Comparison of ENCODE assay signal across 10 mouse cellular contexts in genomic region chr8:45380598-45380997, GRCm38 (mm10). TPM values are rescaled to one million over a fixed set of nuclear protein-coding genes. Genes with fewer than 3 reads are reported as not detected.
DNase-seq lines count a peak whose midpoint lies in the region; ATAC-seq and TF ChIP-seq lines count a peak whose summit lies in the region.
"Had no signal": no experiment of that assay in that cellular context is flagged by ENCODE, and none has a peak within 500 bp of the region (broad histone marks: within the 10 kb centered on the region; RNA-seq: fewer than 3 reads in every experiment).

No protein-coding gene starts in this region.

- H3K9ac ChIP-seq in kidney, embryonic 16.5 days (replicated peaks; ENCODE audit: low read length), result no peak overlapping the region
- no peak overlapping the region for H3K9ac ChIP-seq in embryonic facial prominence, embryonic 14.5 days (ENCODE audit: low read depth, low read length)
- no peak overlapping the region for H3K9ac ChIP-seq in hindbrain, postnatal 0 days (replicated peaks; ENCODE audit: low read length)
- no peak overlapping the region for H3K9ac ChIP-seq in neural tube, embryonic 14.5 days (replicated peaks; ENCODE audit: low read depth, low read length)
- H3K9ac ChIP-seq in liver, embryonic 12.5 days, result no peak overlapping the region

- no peaks in the 10 kb centered on the region for H3K36me3 ChIP-seq in kidney, embryonic 16.5 days (ENCODE audit: insufficient read depth, low read length)
- H3K36me3 ChIP-seq in embryonic facial prominence, embryonic 14.5 days (ENCODE audit: control insufficient read depth, insufficient read depth, low read length), result no peaks in the 10 kb centered on the region
- H3K36me3 ChIP-seq in hindbrain, postnatal 0 days (ENCODE audit: insufficient read depth, low read length), result no peaks in the 10 kb centered on the region
- H3K36me3 ChIP-seq in neural tube, embryonic 14.5 days (ENCODE audit: control insufficient read depth, insufficient read depth, low read length), result no peaks in the 10 kb centered on the region
- H3K36me3 ChIP-seq in liver, embryonic 12.5 days, result no peaks in the 10 kb centered on the region
- H3K36me3 ChIP-seq: G1E had no signal

- peak overlapping the region; percentile 80 for H3K4me2 ChIP-seq in kidney, embryonic 16.5 days (replicated peaks; ENCODE audit: low read depth, low read length)
- H3K4me2 ChIP-seq in embryonic facial prominence, embryonic 14.5 days (ENCODE audit: low read depth, low read length), result peak overlapping the region; percentile 75; the same call in 1 of the 2 replicates
- peak overlapping the region; percentile 87 for H3K4me2 ChIP-seq in hindbrain, postnatal 0 days (ENCODE audit: low read depth, low read length)
- H3K4me2 ChIP-seq in neural tube, embryonic 14.5 days (ENCODE audit: low read depth, low read length), result peak overlapping the region; percentile 82; the same call in 1 of the 2 replicates
- H3K4me2 ChIP-seq in liver, embryonic 12.5 days, result no peak overlapping the region

- H3K27ac ChIP-seq in kidney, embryonic 16.5 days (ENCODE audit: low read length), result no peak overlapping the region
- no peak overlapping the region for H3K27ac ChIP-seq in embryonic facial prominence, embryonic 14.5 days (replicated peaks; ENCODE audit: low read depth, low read length)
- H3K27ac ChIP-seq in hindbrain, postnatal 0 days, result no peak overlapping the region
- no peak overlapping the region for H3K27ac ChIP-seq in neural tube, embryonic 14.5 days (ENCODE audit: low read depth, low read length)
- no peak overlapping the region for H3K27ac ChIP-seq in liver, embryonic 12.5 days

- no peaks in the 10 kb centered on the region for H3K9me3 ChIP-seq in kidney, embryonic 16.5 days (ENCODE audit: low read length)
- no peaks in the 10 kb centered on the region for H3K9me3 ChIP-seq in embryonic facial prominence, embryonic 14.5 days (ENCODE audit: control insufficient read depth, low read length)
- H3K9me3 ChIP-seq in hindbrain, postnatal 0 days (ENCODE audit: low read length), result no peaks in the 10 kb centered on the region
- H3K9me3 ChIP-seq in neural tube, embryonic 14.5 days (ENCODE audit: control insufficient read depth, low read length), result no peaks in the 10 kb centered on the region
- H3K9me3 ChIP-seq in liver, embryonic 12.5 days (replicated peaks), result no peaks in the 10 kb centered on the region

- H3K4me1 ChIP-seq in kidney, embryonic 16.5 days (ENCODE audit: insufficient read depth, low read length), result peaks cover 14% of the 10 kb centered on the region
- peaks cover 10% of the 10 kb centered on the region; the same call in 1 of the 2 replicates for H3K4me1 ChIP-seq in embryonic facial prominence, embryonic 14.5 days (ENCODE audit: control insufficient read depth, insufficient read depth, low read length)
- peaks cover 5% of the 10 kb centered on the region; the same call in 1 of the 2 replicates for H3K4me1 ChIP-seq in hindbrain, postnatal 0 days (ENCODE audit: insufficient read depth, low read length)
- H3K4me1 ChIP-seq in neural tube, embryonic 14.5 days (ENCODE audit: control insufficient read depth, insufficient read depth, low read length), result peaks cover 9% of the 10 kb centered on the region; the same call in 1 of the 2 replicates
- no peaks in the 10 kb centered on the region for H3K4me1 ChIP-seq in liver, embryonic 12.5 days

- peak overlapping the region; percentile 41; the same call in 1 of the 2 replicates for H3K4me3 ChIP-seq in kidney, embryonic 16.5 days (ENCODE audit: low read length)
- no peak overlapping the region for H3K4me3 ChIP-seq in embryonic facial prominence, embryonic 14.5 days (ENCODE audit: low read depth, low read length)
- H3K4me3 ChIP-seq in hindbrain, postnatal 0 days (ENCODE audit: low read length), result peak overlapping the region; percentile 36
- H3K4me3 ChIP-seq in neural tube, embryonic 14.5 days (ENCODE audit: low read depth, low read length), result no peak overlapping the region
- no peak overlapping the region for H3K4me3 ChIP-seq in liver, embryonic 12.5 days

- no peak for TF ChIP-seq CTCF in hindbrain, postnatal 0 days (IDR thresholded peaks at IDR 0.05; ENCODE audit: low read depth)

- H3K27me3 ChIP-seq in kidney, embryonic 16.5 days (ENCODE audit: insufficient read depth, low read length), result peaks cover 10% of the 10 kb centered on the region
- peaks cover 9% of the 10 kb centered on the region for H3K27me3 ChIP-seq in embryonic facial prominence, embryonic 14.5 days (replicated peaks; ENCODE audit: control insufficient read depth, insufficient read depth, low read length)
- no peaks in the 10 kb centered on the region for H3K27me3 ChIP-seq in hindbrain, postnatal 0 days (ENCODE audit: insufficient read depth, low read length)
- H3K27me3 ChIP-seq in neural tube, embryonic 14.5 days (ENCODE audit: control insufficient read depth, insufficient read depth, low read length), result peaks cover 3% of the 10 kb centered on the region; the same call in 1 of the 2 replicates
- H3K27me3 ChIP-seq in liver, embryonic 12.5 days (replicated peaks), result peaks cover 25% of the 10 kb centered on the region

- 15% methylated on average over 4 of the region's 4 CpGs for WGBS in kidney, embryonic 16.5 days
- WGBS in embryonic facial prominence, embryonic 14.5 days, result 27% methylated on average over 4 of the region's 4 CpGs
- WGBS in hindbrain, postnatal 0 days, result 27% methylated on average over 4 of the region's 4 CpGs
- 15% methylated on average over 4 of the region's 4 CpGs for WGBS in neural tube, embryonic 14.5 days
- WGBS in liver, embryonic 12.5 days (ENCODE audit: insufficient replicate concordance), result 14% methylated on average over 4 of the region's 4 CpGs

- no peak for ATAC-seq in kidney, embryonic 16.5 days (ENCODE audit: low FRiP score, low TSS enrichment)
- ATAC-seq in embryonic facial prominence, embryonic 14.5 days (ENCODE audit: low read depth), result 0 out of 2 replicates have a peak, but pooled peaks have one; percentile 16
- ATAC-seq in hindbrain, postnatal 0 days, result no peak
- no peak for ATAC-seq in neural tube, embryonic 14.5 days (ENCODE audit: low read depth)
- ATAC-seq in liver, embryonic 12.5 days, result no peak

- no peak for DNase-seq in kidney, adult 11 months
- DNase-seq in embryonic facial prominence, embryonic 14.5 days (ENCODE audit: low spot score), result peak; percentile 22
- no peak for DNase-seq in hindbrain, postnatal 0 days (ENCODE audit: low spot score)
- DNase-seq in adipocyte (ENCODE audit: low spot score), result no peak
- DNase-seq: cerebellum, adult 11 months; thymus, adult 2 months had no signal

RNA-seq across cellular contexts. Expression of gene Fam149a, which starts 1.5 kb away (rescaled TPM):
- polyA plus RNA-seq in kidney, embryonic 16.5 days (2015; fragmentation: Nextera tagmentation; extraction: Ambion mirVana), result 44.4 and 52.0 TPM in 2 replicates
- 17.2 and 17.6 TPM in 2 replicates for polyA plus RNA-seq in embryonic facial prominence, embryonic 14.5 days (2014; fragmentation: Nextera tagmentation; extraction: Ambion mirVana)
- 24.6 and 27.7 TPM in 2 replicates for total RNA-seq in hindbrain, postnatal 0 days (2014; rRNA removed)
- 19.8 and 20.2 TPM in 2 replicates for polyA plus RNA-seq in hindbrain, postnatal 0 days (2015; fragmentation: Nextera tagmentation; extraction: Ambion mirVana)
- polyA plus RNA-seq in neural tube, embryonic 14.5 days (2014; fragmentation: Nextera tagmentation; extraction: Ambion mirVana), result 10.0 and 11.1 TPM in 2 replicates
- 3.0 and 3.2 TPM in 2 replicates for polyA plus RNA-seq in liver, embryonic 12.5 days (2016; fragmentation: Nextera tagmentation; extraction: Ambion mirVana)
- polyA plus RNA-seq: G1E had no signal

RNA-seq across cellular contexts. Expression of gene Tlr3, which starts 30.3 kb away (rescaled TPM):
- polyA plus RNA-seq in kidney, embryonic 16.5 days (2015; fragmentation: Nextera tagmentation; extraction: Ambion mirVana), result 3.1 and 3.9 TPM in 2 replicates
- polyA plus RNA-seq in embryonic facial prominence, embryonic 14.5 days (2014; fragmentation: Nextera tagmentation; extraction: Ambion mirVana), result 2.1 and 2.6 TPM in 2 replicates
- total RNA-seq in hindbrain, postnatal 0 days (2014; rRNA removed), result 1.2 and 1.7 TPM in 2 replicates
- 1.5 and 1.7 TPM in 2 replicates for polyA plus RNA-seq in hindbrain, postnatal 0 days (2015; fragmentation: Nextera tagmentation; extraction: Ambion mirVana)
- 0.75 and 0.89 TPM in 2 replicates for polyA plus RNA-seq in neural tube, embryonic 14.5 days (2014; fragmentation: Nextera tagmentation; extraction: Ambion mirVana)
- polyA plus RNA-seq in liver, embryonic 12.5 days (2016; fragmentation: Nextera tagmentation; extraction: Ambion mirVana), result 0.71 and 0.73 TPM in 2 replicates
- polyA plus RNA-seq: G1E had no signal

RNA-seq across cellular contexts. Expression of gene Cyp4v3, which starts 47.6 kb away (rescaled TPM):
- polyA plus RNA-seq in kidney, embryonic 16.5 days (2015; fragmentation: Nextera tagmentation; extraction: Ambion mirVana), result 1.3 and 1.6 TPM in 2 replicates
- 2.7 and 3.5 TPM in 2 replicates for polyA plus RNA-seq in embryonic facial prominence, embryonic 14.5 days (2014; fragmentation: Nextera tagmentation; extraction: Ambion mirVana)
- 2.4 and 3.1 TPM in 2 replicates for total RNA-seq in hindbrain, postnatal 0 days (2014; rRNA removed)
- 2.8 and 3.0 TPM in 2 replicates for polyA plus RNA-seq in hindbrain, postnatal 0 days (2015; fragmentation: Nextera tagmentation; extraction: Ambion mirVana)
- polyA plus RNA-seq in neural tube, embryonic 14.5 days (2014; fragmentation: Nextera tagmentation; extraction: Ambion mirVana), result 2.4 and 2.6 TPM in 2 replicates
- polyA plus RNA-seq in liver, embryonic 12.5 days (2016; fragmentation: Nextera tagmentation; extraction: Ambion mirVana), result 1.7 and 1.8 TPM in 2 replicates
- polyA plus RNA-seq: G1E had no signal

Comparison
In these comparisons a context has a peak if more than half of its experiments do, and no peak if none do; other contexts are left out.
1. H3K4me3 ChIP-seq: peak in kidney, embryonic 16.5 days (single experiment) and hindbrain, postnatal 0 days (single experiment); none in embryonic facial prominence, embryonic 14.5 days (single experiment), neural tube, embryonic 14.5 days (single experiment) and liver, embryonic 12.5 days (single experiment).